Mouse (Mus musculus): ENCODE measurements around the gene Med27. TPM values are rescaled to one million over a fixed set of nuclear protein-coding genes. Genes with fewer than 3 reads are reported as not detected.

The Med27 gene
- polyA plus RNA-seq, 1 experiment = 25.9 TPM

DNA sequence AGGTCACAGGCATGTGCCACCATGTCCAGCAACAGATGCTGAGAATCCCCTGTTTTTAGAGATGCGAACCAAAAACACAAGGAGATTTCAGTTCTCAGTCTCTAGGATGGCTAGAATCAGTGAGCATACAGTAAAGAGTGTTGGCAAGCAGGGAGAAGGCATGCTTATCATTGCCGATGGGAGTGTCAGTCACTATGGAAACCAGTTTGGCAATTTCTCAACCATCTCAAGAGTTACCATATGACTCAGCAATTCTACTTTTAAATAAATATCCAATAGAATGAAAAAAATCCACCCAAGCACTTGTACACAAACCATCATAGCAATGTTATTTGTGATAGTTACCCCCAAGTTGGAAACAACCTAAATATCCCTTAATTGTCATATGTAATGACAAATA is 22.2 kb upstream of the Med27 start:
- no peak overlapping the region for H3K27ac ChIP-seq (ENCODE audit: insufficient read depth, low read depth, low read length)
- no peaks in the 10 kb centered on the region for H3K27me3 ChIP-seq (replicated peaks; ENCODE audit: control insufficient read depth, insufficient read depth, low read length)
- H3K4me1 ChIP-seq (ENCODE audit: control insufficient read depth, insufficient read depth, low read length) = no peaks in the 10 kb centered on the region
- TF ChIP-seq CTCF (conservative IDR thresholded peaks at IDR 0.05; ENCODE audit: insufficient read depth, insufficient read length, low read depth, low read length) = no peak
- no peak for TF ChIP-seq POLR2A (IDR thresholded peaks at IDR 0.05; ENCODE audit: low read depth, low read length)
- no peak for DNase-seq
- no peak overlapping the region for H3K4me3 ChIP-seq (ENCODE audit: insufficient read depth, low read depth, low read length)
- WGBS = 78% methylated on average over 2 of the region's 2 CpGs
- no peaks in the 10 kb centered on the region for H3K36me3 ChIP-seq (ENCODE audit: control insufficient read depth, insufficient read depth, low read length)

DNA sequence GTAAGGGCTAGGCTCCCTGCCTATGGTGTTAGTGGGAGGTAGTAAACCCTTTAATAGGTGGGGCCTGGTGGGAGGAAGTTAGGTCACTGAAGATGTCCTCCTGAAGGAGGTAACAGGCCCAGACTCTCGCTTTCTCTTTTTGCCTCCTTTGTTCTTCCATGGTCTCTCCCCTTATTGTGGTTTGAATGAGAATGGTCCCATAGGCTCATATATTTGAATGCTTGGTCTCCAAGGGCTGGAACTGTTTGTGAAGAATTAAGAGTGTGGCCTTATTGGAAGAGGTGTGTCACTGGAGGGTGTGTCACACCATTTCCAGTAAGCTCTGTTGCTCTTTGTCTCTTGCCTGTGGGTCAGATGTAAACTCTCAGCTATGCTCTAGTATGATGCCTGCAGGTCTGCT is 16.1 kb upstream of the Med27 start:
- Histone ChIP-seq H3K27me3 (replicated peaks; ENCODE audit: control insufficient read depth, insufficient read depth, low read length) (no peaks in the 10 kb centered on the region), H3K4me1 (ENCODE audit: control insufficient read depth, insufficient read depth, low read length) (no peaks in the 10 kb centered on the region), H3K36me3 (ENCODE audit: control insufficient read depth, insufficient read depth, low read length) (no peaks in the 10 kb centered on the region), H3K27ac (ENCODE audit: insufficient read depth, low read depth, low read length) (no peak overlapping the region), H3K4me3 (ENCODE audit: insufficient read depth, low read depth, low read length) (no peak overlapping the region)
- DNase-seq = no peak
- WGBS = 95% methylated on average over 1 of the region's 1 CpGs
- TF ChIP-seq CTCF (conservative IDR thresholded peaks at IDR 0.05; ENCODE audit: insufficient read depth, insufficient read length, low read depth, low read length) = no peak
- no peak for TF ChIP-seq POLR2A (IDR thresholded peaks at IDR 0.05; ENCODE audit: low read depth, low read length)

DNA sequence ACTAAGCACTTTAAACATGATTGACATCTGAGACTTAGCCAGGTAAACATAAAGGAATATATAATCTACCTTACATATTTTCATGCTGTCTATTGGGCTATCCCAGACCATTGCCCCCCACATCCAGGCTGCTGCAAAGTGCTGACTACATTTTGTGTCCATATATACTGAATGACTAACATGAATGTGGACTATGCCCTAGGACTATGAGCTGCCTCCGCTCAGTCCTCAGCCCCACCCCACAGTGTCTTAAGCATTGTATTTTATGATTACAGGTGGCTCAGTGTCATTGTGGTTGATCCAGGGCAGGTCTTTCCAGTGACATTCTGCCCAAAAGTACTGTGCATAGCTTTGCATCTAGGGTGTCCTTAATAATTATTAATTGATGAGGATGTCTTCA is 8.2 kb upstream of the Med27 start:
- Histone ChIP-seq H3K27me3 (replicated peaks; ENCODE audit: control insufficient read depth, insufficient read depth, low read length) (no peaks in the 10 kb centered on the region), H3K4me1 (ENCODE audit: control insufficient read depth, insufficient read depth, low read length) (no peaks in the 10 kb centered on the region), H3K36me3 (ENCODE audit: control insufficient read depth, insufficient read depth, low read length) (no peaks in the 10 kb centered on the region), H3K27ac (ENCODE audit: insufficient read depth, low read depth, low read length) (no peak overlapping the region), H3K4me3 (ENCODE audit: insufficient read depth, low read depth, low read length) (no peak overlapping the region)
- WGBS = 70% methylated on average over 1 of the region's 1 CpGs
- TF ChIP-seq POLR2A (IDR thresholded peaks at IDR 0.05; ENCODE audit: low read depth, low read length) (no peak), CTCF (conservative IDR thresholded peaks at IDR 0.05; ENCODE audit: insufficient read depth, insufficient read length, low read depth, low read length) (no peak)
- DNase-seq = no peak

DNA sequence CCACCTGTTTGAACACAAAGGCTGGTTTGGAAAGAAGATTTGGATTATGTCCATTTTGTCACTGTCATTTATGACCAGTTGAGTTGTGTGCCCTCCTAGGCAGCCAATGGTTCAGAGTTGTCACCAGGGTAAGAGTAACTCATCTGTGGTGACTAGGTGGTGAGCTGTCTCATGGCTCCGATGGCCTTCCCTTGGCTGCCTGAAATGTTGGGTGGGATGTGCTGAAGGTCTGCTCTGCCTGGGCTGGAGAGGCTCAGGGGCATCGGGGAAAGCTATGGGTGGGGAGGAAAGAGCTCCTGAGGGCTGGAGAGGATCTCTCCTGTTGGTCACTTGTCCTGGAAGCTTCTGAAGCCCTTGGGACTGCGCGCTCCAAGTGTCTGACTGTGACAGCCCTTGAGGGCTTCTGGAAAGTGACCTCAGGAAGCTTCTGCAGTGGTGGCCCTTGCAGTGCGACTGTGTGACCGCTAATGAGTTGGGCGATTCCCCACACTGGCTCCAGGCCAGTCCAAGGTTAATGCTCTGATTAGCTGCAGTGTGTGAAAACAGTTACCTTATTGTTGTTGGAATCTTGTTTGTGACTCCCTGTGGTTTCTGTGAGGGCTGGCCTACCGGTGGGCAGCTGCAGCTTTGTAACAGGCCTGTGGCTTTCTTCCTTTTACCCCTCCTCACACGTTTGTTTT is 12.2 kb downstream of the Med27 start:
- WGBS = 50% methylated on average over 9 of the region's 9 CpGs
- Histone ChIP-seq H3K36me3 (ENCODE audit: control insufficient read depth, insufficient read depth, low read length) (no peaks in the 10 kb centered on the region), H3K27ac (ENCODE audit: insufficient read depth, low read depth, low read length) (no peak overlapping the region), H3K4me3 (ENCODE audit: insufficient read depth, low read depth, low read length) (no peak overlapping the region), H3K4me1 (ENCODE audit: control insufficient read depth, insufficient read depth, low read length) (peaks cover 9% of the 10 kb centered on the region; the same call in 1 of the 2 replicates), H3K27me3 (replicated peaks; ENCODE audit: control insufficient read depth, insufficient read depth, low read length) (no peaks in the 10 kb centered on the region)
- DNase-seq = peak; percentile 12
- no peak for TF ChIP-seq CTCF (conservative IDR thresholded peaks at IDR 0.05; ENCODE audit: insufficient read depth, insufficient read length, low read depth, low read length)
- no peak for TF ChIP-seq POLR2A (IDR thresholded peaks at IDR 0.05; ENCODE audit: low read depth, low read length)

DNA sequence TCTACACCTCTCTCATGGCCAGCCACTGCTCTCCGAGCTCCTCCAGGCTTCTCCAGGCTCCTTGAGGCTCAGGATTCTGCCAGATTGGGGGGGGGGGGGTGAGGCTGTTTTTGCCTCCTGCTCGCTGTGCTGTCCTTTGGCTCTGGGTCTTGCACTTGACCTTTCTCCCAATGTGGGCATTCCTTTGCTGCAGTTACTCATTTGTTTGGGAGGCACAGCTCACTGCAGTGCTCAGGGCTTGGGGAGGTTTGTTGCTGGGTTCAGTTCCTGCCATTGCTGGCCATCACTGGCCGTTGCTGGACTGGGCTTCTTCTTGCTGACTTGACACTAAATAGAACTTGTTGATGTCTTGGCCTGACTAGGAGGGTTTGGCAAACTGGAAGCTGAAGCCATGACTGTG is 14.3 kb downstream of the Med27 start:
- Histone ChIP-seq H3K27ac (ENCODE audit: insufficient read depth, low read depth, low read length) (no peak overlapping the region), H3K4me3 (ENCODE audit: insufficient read depth, low read depth, low read length) (no peak overlapping the region), H3K4me1 (ENCODE audit: control insufficient read depth, insufficient read depth, low read length) (peaks cover 9% of the 10 kb centered on the region; the same call in 1 of the 2 replicates), H3K27me3 (replicated peaks; ENCODE audit: control insufficient read depth, insufficient read depth, low read length) (no peaks in the 10 kb centered on the region), H3K36me3 (ENCODE audit: control insufficient read depth, insufficient read depth, low read length) (no peaks in the 10 kb centered on the region)
- peak; percentile 17 for DNase-seq
- 42% methylated on average over 3 of the region's 3 CpGs for WGBS
- TF ChIP-seq POLR2A (IDR thresholded peaks at IDR 0.05; ENCODE audit: low read depth, low read length) (no peak), CTCF (conservative IDR thresholded peaks at IDR 0.05; ENCODE audit: insufficient read depth, insufficient read length, low read depth, low read length) (no peak)

DNA sequence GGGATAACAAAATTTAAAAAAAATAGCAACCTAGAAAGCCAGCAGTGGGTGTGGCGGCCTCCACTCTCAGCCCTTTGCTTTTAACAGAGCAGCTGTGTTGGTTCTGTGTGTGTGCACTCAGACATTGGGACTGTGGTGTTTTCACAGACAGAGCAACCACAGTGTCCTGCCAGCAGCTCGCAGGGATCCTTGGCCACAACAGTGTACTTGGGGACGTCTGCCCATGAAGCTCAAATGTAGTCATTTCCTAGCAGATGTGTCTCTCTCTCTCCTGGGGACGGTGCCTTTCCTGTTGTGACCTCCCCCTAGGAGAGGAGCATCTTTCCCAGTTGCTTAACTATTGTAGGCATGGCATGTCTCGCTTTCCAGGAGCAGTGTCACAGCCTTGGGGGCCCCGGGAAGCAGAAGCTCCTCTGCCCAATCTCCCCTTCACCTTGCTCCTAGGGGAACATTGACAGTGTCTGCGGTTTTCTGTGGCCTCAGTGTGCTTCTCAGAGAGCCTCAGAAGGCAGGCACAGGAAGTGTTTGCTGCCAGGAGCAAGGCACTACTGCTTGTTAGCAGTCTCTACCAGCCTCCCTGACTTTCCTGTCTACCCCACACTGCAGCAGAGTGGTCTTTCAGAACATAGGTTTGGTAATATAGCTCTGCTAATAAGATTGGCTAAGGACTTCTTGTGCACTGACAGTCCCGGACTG is 18.5 kb downstream of the Med27 start:
- no peaks in the 10 kb centered on the region for H3K27me3 ChIP-seq (replicated peaks; ENCODE audit: control insufficient read depth, insufficient read depth, low read length)
- no peak for TF ChIP-seq POLR2A (IDR thresholded peaks at IDR 0.05; ENCODE audit: low read depth, low read length)
- no peak for TF ChIP-seq CTCF (conservative IDR thresholded peaks at IDR 0.05; ENCODE audit: insufficient read depth, insufficient read length, low read depth, low read length)
- no peak overlapping the region for H3K27ac ChIP-seq (ENCODE audit: insufficient read depth, low read depth, low read length)
- no peaks in the 10 kb centered on the region for H3K36me3 ChIP-seq (ENCODE audit: control insufficient read depth, insufficient read depth, low read length)
- 82% methylated on average over 8 of the region's 8 CpGs for WGBS
- H3K4me3 ChIP-seq (ENCODE audit: insufficient read depth, low read depth, low read length) = no peak overlapping the region
- H3K4me1 ChIP-seq (ENCODE audit: control insufficient read depth, insufficient read depth, low read length) = peaks cover 8% of the 10 kb centered on the region; the same call in 1 of the 2 replicates
- DNase-seq = no peak

DNA sequence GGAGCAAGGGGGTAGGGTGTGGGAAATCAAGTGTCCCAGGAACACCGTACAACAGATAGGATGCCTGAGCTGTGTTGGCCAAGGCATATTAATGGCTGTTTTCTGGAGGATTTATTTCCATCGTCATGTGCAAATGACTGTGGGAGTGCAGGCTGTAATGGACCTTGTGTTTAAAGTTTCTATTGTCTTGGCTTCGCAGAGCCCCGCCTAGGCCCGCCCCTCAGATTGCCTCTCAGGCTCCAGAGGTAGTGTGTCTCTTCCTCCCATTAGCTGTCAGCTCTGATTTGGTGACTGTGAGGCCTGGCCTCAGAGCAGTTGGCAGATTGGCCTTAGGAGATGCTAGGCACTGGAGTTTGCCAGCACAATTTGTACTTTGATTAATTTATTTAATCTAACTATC is 22.1 kb downstream of the Med27 start:
- peaks cover 2% of the 10 kb centered on the region; the same call in 1 of the 2 replicates for H3K4me1 ChIP-seq (ENCODE audit: control insufficient read depth, insufficient read depth, low read length)
- H3K36me3 ChIP-seq (ENCODE audit: control insufficient read depth, insufficient read depth, low read length) = no peaks in the 10 kb centered on the region
- H3K27me3 ChIP-seq (replicated peaks; ENCODE audit: control insufficient read depth, insufficient read depth, low read length) = no peaks in the 10 kb centered on the region
- no peak overlapping the region for H3K27ac ChIP-seq (ENCODE audit: insufficient read depth, low read depth, low read length)
- TF ChIP-seq POLR2A (IDR thresholded peaks at IDR 0.05; ENCODE audit: low read depth, low read length) (no peak), CTCF (conservative IDR thresholded peaks at IDR 0.05; ENCODE audit: insufficient read depth, insufficient read length, low read depth, low read length) (no peak)
- no peak for DNase-seq
- 57% methylated on average over 5 of the region's 5 CpGs for WGBS
- no peak overlapping the region for H3K4me3 ChIP-seq (ENCODE audit: insufficient read depth, low read depth, low read length)

Measured in kidney, adult 2 months (tissue).